Mouse (Mus musculus) CH12.LX (cell line): Measurements from ENCODE around the gene Cenpp.

Experiments used
- BHLHE40 ChIP-seq: IDR thresholded peaks from 2 replicates; pipeline ENCODE4 v1.6.1; 2011; ENCODE audit warnings: mild to moderate bottlenecking, low read depth, low read length, improper control_type of control experiment
- CTCF ChIP-seq, 2 experiments: IDR thresholded peaks in 1 of 2; conservative IDR thresholded peaks in 1 of 2; 2 replicates each; pipeline ENCODE4 v1.5.1; 2011 to 2012; ENCODE audit warnings: low read depth in 2 of 2, low read length in 2 of 2, improper control_type of control experiment in 1 of 2, inconsistent platforms in 1 of 2, mild to moderate bottlenecking in 1 of 2, moderate library complexity in 1 of 2
- EP300 ChIP-seq: IDR thresholded peaks from 2 replicates; pipeline ENCODE4 v1.6.1; 2011; ENCODE audit warnings: low read length, improper control_type of control experiment
- MAX ChIP-seq: IDR thresholded peaks from 2 replicates; pipeline ENCODE4 v1.6.1; 2011; ENCODE audit warnings: low read length, improper control_type of control experiment
- MAZ ChIP-seq: IDR thresholded peaks from 2 replicates; pipeline ENCODE4 v1.6.1; 2012; ENCODE audit warnings: low read depth, mild to moderate bottlenecking, inconsistent platforms, low read length, improper control_type of control experiment, moderate library complexity
- MEF2A ChIP-seq: IDR thresholded peaks from 2 replicates; pipeline ENCODE4 v1.6.1; 2014; ENCODE audit warnings: low read depth, mild to moderate bottlenecking, inconsistent platforms, low read length, improper control_type of control experiment, borderline replicate concordance
- MXI1 ChIP-seq: IDR thresholded peaks from 2 replicates; pipeline ENCODE4 v1.6.1; 2011; ENCODE audit warnings: mild to moderate bottlenecking, low read depth, low read length, improper control_type of control experiment
- POLR2A ChIP-seq: IDR thresholded peaks from 2 replicates; pipeline ENCODE4 v1.6.1; 2011; ENCODE audit warnings: low read depth, mild to moderate bottlenecking, improper control_type of control experiment, low read length
- POLR2AphosphoS2 ChIP-seq: IDR thresholded peaks from 2 replicates; pipeline ENCODE4 v1.6.1; 2011; ENCODE audit warnings: low read depth, low read length, improper control_type of control experiment
- SMC3 ChIP-seq: IDR thresholded peaks from 2 replicates; pipeline ENCODE4 v1.6.1; 2011; ENCODE audit warnings: low read depth, low read length, improper control_type of control experiment
- USF2 ChIP-seq: conservative IDR thresholded peaks from 2 replicates; pipeline ENCODE4 v1.6.1; 2011; ENCODE audit warnings: low read depth, low read length, improper control_type of control experiment
- ZC3H11A ChIP-seq: IDR thresholded peaks from 2 replicates; pipeline ENCODE4 v1.6.1; 2012; ENCODE audit warnings: low read depth, mild to moderate bottlenecking, inconsistent platforms, low read length, improper control_type of control experiment
- ZMIZ1 ChIP-seq: IDR thresholded peaks from 2 replicates; pipeline ENCODE4 v1.6.1; 2012; ENCODE audit warnings: low read depth, mild to moderate bottlenecking, inconsistent platforms, low read length, improper control_type of control experiment

GRCm38 (mm10) chr13:49549616-49550015 lies 103.0 kb downstream of the Cenpp start:
- no peak for TF ChIP-seq EP300
- TF ChIP-seq POLR2A = no peak
- no peak for TF ChIP-seq CTCF (conservative IDR thresholded peaks at IDR 0.05 in 1 of 2, IDR thresholded peaks at IDR 0.05 in 1 of 2; ENCODE audit: low read depth in 2 of 2, low read length in 2 of 2)
- no peak for TF ChIP-seq ZMIZ1
- no peak for TF ChIP-seq ZC3H11A
- no peak for TF ChIP-seq USF2
- TF ChIP-seq SMC3 = no peak
- no peak for TF ChIP-seq POLR2AphosphoS2
- TF ChIP-seq MAZ = no peak
- TF ChIP-seq MEF2A = no peak
- TF ChIP-seq MXI1 = no peak
- TF ChIP-seq BHLHE40 = no peak
- TF ChIP-seq MAX = no peak
